Comparison of ENCODE assay signal across 28 mouse cellular contexts in the genomic region with DNA sequence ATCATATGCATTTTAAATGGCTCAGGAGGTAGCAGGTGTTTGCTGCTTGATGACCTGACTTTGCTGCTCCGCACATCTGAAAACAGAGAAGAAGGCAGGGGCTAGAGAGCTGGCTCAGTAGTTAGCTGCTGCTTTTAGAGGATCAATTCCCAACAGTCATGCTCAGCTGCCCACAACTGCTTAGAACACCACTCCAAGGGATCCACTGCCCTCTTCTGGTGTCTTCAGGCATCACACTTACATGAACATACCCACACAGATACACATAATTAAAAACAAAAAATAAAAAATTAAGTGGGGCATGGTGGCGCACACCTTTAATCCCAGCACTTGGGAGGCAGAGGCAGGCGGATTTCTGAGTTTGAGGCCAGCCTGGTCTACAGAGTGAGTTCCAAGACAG. TPM values are rescaled to one million over a fixed set of nuclear protein-coding genes. Genes with fewer than 3 reads are reported as not detected.
DNase-seq lines count a peak whose midpoint lies in the region; ATAC-seq and TF ChIP-seq lines count a peak whose summit lies in the region.
"Had no signal": no experiment of that assay in that cellular context is flagged by ENCODE, and none has a peak within 500 bp of the region (broad histone marks: within the 10 kb centered on the region; RNA-seq: fewer than 3 reads in every experiment).

No protein-coding gene starts in this region.

- no peaks in the 10 kb centered on the region for H3K27me3 ChIP-seq in intestine, postnatal 0 days (replicated peaks; ENCODE audit: control insufficient read depth, insufficient read depth, low read length)
- H3K27me3 ChIP-seq in intestine, embryonic 16.5 days (replicated peaks; ENCODE audit: control insufficient read depth, insufficient read depth, low read length) = no peaks in the 10 kb centered on the region
- no peaks in the 10 kb centered on the region for H3K27me3 ChIP-seq in lung, embryonic 14.5 days (ENCODE audit: insufficient read depth, low read length)
- H3K27me3 ChIP-seq: hindbrain, embryonic 12.5 days; limb, embryonic 15.5 days; midbrain, embryonic 12.5 days; neural tube, embryonic 13.5 days had no signal

- no peaks in the 10 kb centered on the region for H3K4me1 ChIP-seq in intestine, postnatal 0 days (replicated peaks; ENCODE audit: control insufficient read depth, insufficient read depth, low read length)
- H3K4me1 ChIP-seq in intestine, embryonic 16.5 days (ENCODE audit: control insufficient read depth, insufficient read depth, low read length) = no peaks in the 10 kb centered on the region
- no peaks in the 10 kb centered on the region for H3K4me1 ChIP-seq in lung, embryonic 14.5 days (ENCODE audit: insufficient read depth)
- H3K4me1 ChIP-seq: heart, embryonic 10.5 days; hindbrain, embryonic 12.5 days; limb, embryonic 15.5 days; midbrain, embryonic 12.5 days; neural tube, embryonic 13.5 days had no signal

- H3K9me3 ChIP-seq in intestine, postnatal 0 days (ENCODE audit: control insufficient read depth) = no peaks in the 10 kb centered on the region
- H3K9me3 ChIP-seq in intestine, embryonic 16.5 days (ENCODE audit: control insufficient read depth, low read length) = no peaks in the 10 kb centered on the region
- no peaks in the 10 kb centered on the region for H3K9me3 ChIP-seq in lung, embryonic 14.5 days (ENCODE audit: low read depth, low read length)
- H3K9me3 ChIP-seq: G1E; heart, embryonic 10.5 days; hindbrain, embryonic 12.5 days; limb, embryonic 15.5 days; midbrain, embryonic 12.5 days; neural tube, embryonic 13.5 days had no signal

- H3K4me2 ChIP-seq in intestine, postnatal 0 days (replicated peaks; ENCODE audit: low read depth) = no peak overlapping the region
- H3K4me2 ChIP-seq in intestine, embryonic 16.5 days (ENCODE audit: low read depth, low read length) = no peak overlapping the region
- H3K4me2 ChIP-seq in lung, embryonic 14.5 days = no peak overlapping the region
- H3K4me2 ChIP-seq: hindbrain, embryonic 12.5 days; limb, embryonic 15.5 days; midbrain, embryonic 12.5 days; neural tube, embryonic 13.5 days had no signal

- TF ChIP-seq CTCF in intestine, postnatal 0 days (IDR thresholded peaks at IDR 0.05; ENCODE audit: low read depth) = 0 out of 2 replicates have a peak, but pooled peaks have one; percentile 9
- peak; percentile 12; the same call in 1 of the 2 replicates for TF ChIP-seq CTCF in lung, embryonic 14.5 days (IDR thresholded peaks at IDR 0.05; ENCODE audit: low read depth)

- no peak for DNase-seq in lung, embryonic 14.5 days
- no peak for DNase-seq in lung, postnatal 14 days
- peak; percentile 31 for DNase-seq in NIH3T3 (ENCODE audit: low read depth)
- DNase-seq in heart, postnatal 10 days = no peak
- DNase-seq in layer of hippocampus, adult 8-10 months (ENCODE audit: low spot score in 2 of 2) = no peak
- DNase-seq: adrenal gland, adult 2 months; B cell, adult 2 months; cerebellum, adult 2 months; gastrocnemius, postnatal 25 days; right cerebral cortex, adult 18-20 months; thymus, postnatal 25 days had no signal

- H3K27ac ChIP-seq in intestine, postnatal 0 days (ENCODE audit: low read depth, low read length) = no peak overlapping the region
- no peak overlapping the region for H3K27ac ChIP-seq in intestine, embryonic 16.5 days (ENCODE audit: low read length)
- no peak overlapping the region for H3K27ac ChIP-seq in lung, embryonic 14.5 days (ENCODE audit: low read depth)
- H3K27ac ChIP-seq: heart, embryonic 10.5 days; hindbrain, embryonic 12.5 days; kidney, postnatal 0 days; limb, embryonic 15.5 days; midbrain, embryonic 12.5 days; neural tube, embryonic 13.5 days had no signal

- whole genome bisulfite sequencing in intestine, postnatal 0 days = 82% methylated on average over 3 of the region's 3 CpGs
- 81% methylated on average over 3 of the region's 3 CpGs for WGBS in intestine, embryonic 16.5 days
- WGBS in lung, embryonic 14.5 days = 71% methylated on average over 3 of the region's 3 CpGs

- H3K36me3 ChIP-seq in intestine, postnatal 0 days (ENCODE audit: control insufficient read depth, insufficient read depth) = no peaks in the 10 kb centered on the region
- H3K36me3 ChIP-seq in intestine, embryonic 16.5 days (ENCODE audit: control insufficient read depth, insufficient read depth, low read length) = no peaks in the 10 kb centered on the region
- no peaks in the 10 kb centered on the region for H3K36me3 ChIP-seq in lung, embryonic 14.5 days (ENCODE audit: insufficient read depth)
- H3K36me3 ChIP-seq: G1E; heart, embryonic 10.5 days; hindbrain, embryonic 12.5 days; limb, embryonic 15.5 days; midbrain, embryonic 12.5 days; neural tube, embryonic 13.5 days had no signal

- intact Hi-C loops in heart, postnatal 10 days (cut with DNase I) = no loop called here

- H3K4me3 ChIP-seq in intestine, postnatal 0 days (ENCODE audit: low read depth, low read length) = no peak overlapping the region
- H3K4me3 ChIP-seq in intestine, embryonic 16.5 days (ENCODE audit: low read length) = no peak overlapping the region
- H3K4me3 ChIP-seq in lung, embryonic 14.5 days (ENCODE audit: low read depth, low read length) = no peak overlapping the region
- H3K4me3 ChIP-seq: heart, embryonic 10.5 days; hindbrain, embryonic 12.5 days; limb, embryonic 15.5 days; midbrain, embryonic 12.5 days; neural tube, embryonic 13.5 days had no signal

- no peak for ATAC-seq in intestine, postnatal 0 days
- no peak for ATAC-seq in intestine, embryonic 16.5 days
- no peak for ATAC-seq in lung, embryonic 14.5 days (ENCODE audit: insufficient read depth)

- H3K9ac ChIP-seq in intestine, postnatal 0 days (ENCODE audit: low read depth, low read length) = no peak overlapping the region
- H3K9ac ChIP-seq in intestine, embryonic 16.5 days (ENCODE audit: low read depth, low read length) = no peak overlapping the region
- H3K9ac ChIP-seq in lung, embryonic 14.5 days = no peak overlapping the region
- H3K9ac ChIP-seq: hindbrain, embryonic 12.5 days; limb, embryonic 15.5 days; midbrain, embryonic 12.5 days; neural tube, embryonic 13.5 days had no signal

RNA-seq across cellular contexts. Expression of a gene that starts 9.6 kb away (rescaled TPM):
- not detected in 2 replicates for polyA plus RNA-seq in intestine, postnatal 0 days (2015; fragmentation: Nextera tagmentation; extraction: Ambion mirVana)
- polyA plus RNA-seq in intestine, embryonic 16.5 days (2015; fragmentation: Nextera tagmentation; extraction: Ambion mirVana) = not detected in 2 replicates
- not detected in 2 replicates for polyA plus RNA-seq in lung, embryonic 14.5 days (2014; fragmentation: Nextera tagmentation; extraction: Ambion mirVana)
- total RNA-seq in heart, postnatal 10 days (2021) = not detected
- total RNA-seq in layer of hippocampus, adult 8-10 months (2022) = not detected
- total RNA-seq: adrenal gland, adult 2 months; G1E; gastrocnemius, postnatal 25 days; layer of hippocampus, adult 18-20 months; left cerebral cortex, adult 18-20 months; left cerebral cortex, postnatal 36 days had no signal
- polyA plus RNA-seq: adrenal gland, adult 2 months; cerebellum, adult 2 months; forebrain, embryonic 11.5 days; frontal cortex, adult 2 months; G1E; heart, embryonic 10.5 days; heart, postnatal 0 days; hindbrain, embryonic 12.5 days; intestine, embryonic 14.5 days; kidney, postnatal 0 days; limb, embryonic 15.5 days; lung, embryonic 16.5 days; midbrain, embryonic 12.5 days; neural tube, embryonic 13.5 days had no signal

RNA-seq across cellular contexts. Expression of a gene that starts 24.3 kb away (rescaled TPM):
- 2.1 and 2.4 TPM in 2 replicates for polyA plus RNA-seq in intestine, postnatal 0 days (2015; fragmentation: Nextera tagmentation; extraction: Ambion mirVana)
- polyA plus RNA-seq in intestine, embryonic 16.5 days (2015; fragmentation: Nextera tagmentation; extraction: Ambion mirVana) = 5.1 and 5.4 TPM in 2 replicates
- 5.8 and 6.0 TPM in 2 replicates for polyA plus RNA-seq in lung, embryonic 14.5 days (2014; fragmentation: Nextera tagmentation; extraction: Ambion mirVana)
- 1 to 10 TPM; 2.1 to 2.4 TPM for total RNA-seq in heart, postnatal 10 days (2021)
- total RNA-seq in layer of hippocampus, adult 8-10 months (2022) = 10 to 100 TPM; 15.5 to 21.1 (median 18.2) TPM

RNA-seq across cellular contexts. Expression of a gene that starts 40.0 kb away (rescaled TPM):
- polyA plus RNA-seq in intestine, postnatal 0 days (2015; fragmentation: Nextera tagmentation; extraction: Ambion mirVana) = not detected in 2 replicates
- polyA plus RNA-seq in intestine, embryonic 16.5 days (2015; fragmentation: Nextera tagmentation; extraction: Ambion mirVana) = not detected in 2 replicates
- not detected in 2 replicates for polyA plus RNA-seq in lung, embryonic 14.5 days (2014; fragmentation: Nextera tagmentation; extraction: Ambion mirVana)
- not detected for total RNA-seq in heart, postnatal 10 days (2021)
- not detected for total RNA-seq in layer of hippocampus, adult 8-10 months (2022)
- total RNA-seq: adrenal gland, adult 2 months; G1E; gastrocnemius, postnatal 25 days; layer of hippocampus, adult 18-20 months; left cerebral cortex, adult 18-20 months; left cerebral cortex, postnatal 36 days had no signal
- polyA plus RNA-seq: adrenal gland, adult 2 months; cerebellum, adult 2 months; forebrain, embryonic 11.5 days; frontal cortex, adult 2 months; G1E; heart, embryonic 10.5 days; heart, postnatal 0 days; hindbrain, embryonic 12.5 days; intestine, embryonic 14.5 days; kidney, postnatal 0 days; limb, embryonic 15.5 days; lung, embryonic 16.5 days; midbrain, embryonic 12.5 days; neural tube, embryonic 13.5 days had no signal
